Mouse (Mus musculus) spleen, adult 2 months (tissue): ENCODE measurements around the gene Wbp11. TPM values are rescaled to one million over a fixed set of nuclear protein-coding genes. Genes with fewer than 3 reads are reported as not detected.

Experiments used
- DNase-seq, 2 experiments: peaks; one replicate each; pipeline versions ENCODE4 v3.0.0 to v3.0.0-alpha.2; 2012 to 2021; ENCODE audit warnings: low spot score in 2 of 2, low read depth in 1 of 2
- H3K27ac ChIP-seq: fragments of 200-500 bp; 2 replicates; pipeline ENCODE4 v1.5.1; 2012; ENCODE audit warnings: low read length, inconsistent platforms; ENCODE audit not compliant: insufficient read depth
- H3K27me3 ChIP-seq: fragments of 200-500 bp; 2 replicates; pipeline ENCODE4 v1.6.1; 2012; ENCODE audit warnings: mild to moderate bottlenecking, moderate library complexity, low read length, inconsistent platforms; ENCODE audit not compliant: control insufficient read depth, insufficient read depth
- H3K36me3 ChIP-seq: fragments of 200-500 bp; 2 replicates; pipeline ENCODE4 v1.6.1; 2012; ENCODE audit warnings: mild to moderate bottlenecking, low read length, inconsistent platforms; ENCODE audit not compliant: control insufficient read depth, insufficient read depth
- H3K4me1 ChIP-seq: fragments of 200-500 bp; 2 replicates; pipeline ENCODE4 v1.6.1; 2011; ENCODE audit warnings: inconsistent platforms; ENCODE audit not compliant: control insufficient read depth, insufficient read depth, insufficient read length
- H3K4me3 ChIP-seq: fragments of 200-500 bp; 2 replicates; pipeline ENCODE4 v1.5.1; 2011; ENCODE audit warnings: mild to moderate bottlenecking, inconsistent platforms; ENCODE audit not compliant: insufficient read depth, insufficient read length; ENCODE audit errors: extremely low read depth
- CTCF ChIP-seq: fragments of 200-500 bp; IDR thresholded peaks from 2 replicates; pipeline ENCODE4 v1.5.1; 2011; ENCODE audit warnings: mild to moderate bottlenecking, inconsistent platforms; ENCODE audit not compliant: insufficient read depth, insufficient read length, insufficient replicate concordance; ENCODE audit errors: extremely low read depth
- POLR2A ChIP-seq: fragments of 200-500 bp; IDR thresholded peaks from 2 replicates; pipeline ENCODE4 v1.6.1; 2011; ENCODE audit warnings: low read depth, low read length, inconsistent platforms
- WGBS: fragments of 180-500 bp; shearing (Covaris S2); methylation state at CpG from one replicate; pipeline ENCODE4 v1.1.7; 2018; 5-methylcytosine and 5-hydroxymethylcytosine counted together
- polyA plus RNA-seq: library from polyadenylated mRNA; depleted of rRNA; stranded (reverse); fragments of >200 nt; gene quantifications from 2 replicates; pipeline ENCODE4 v1.2.3, GENCODE M21; 2012

The Wbp11 gene
- polyA plus RNA-seq, 1 experiment = 33.5 TPM

GRCm38 (mm10) chr6:136811196-136811595, 16.8 kb downstream of the Wbp11 start:
- 90% methylated on average over 10 of the region's 10 CpGs for WGBS
- no peak overlapping the region for H3K27ac ChIP-seq
- no peaks in the 10 kb centered on the region for H3K27me3 ChIP-seq
- TF ChIP-seq CTCF (no peak), POLR2A (no peak)
- H3K4me1 ChIP-seq = peaks cover 6% of the 10 kb centered on the region; the same call in 1 of the 2 replicates
- H3K36me3 ChIP-seq = peaks cover 25% of the 10 kb centered on the region
- no peak overlapping the region for H3K4me3 ChIP-seq
- no peak for DNase-seq

DNA sequence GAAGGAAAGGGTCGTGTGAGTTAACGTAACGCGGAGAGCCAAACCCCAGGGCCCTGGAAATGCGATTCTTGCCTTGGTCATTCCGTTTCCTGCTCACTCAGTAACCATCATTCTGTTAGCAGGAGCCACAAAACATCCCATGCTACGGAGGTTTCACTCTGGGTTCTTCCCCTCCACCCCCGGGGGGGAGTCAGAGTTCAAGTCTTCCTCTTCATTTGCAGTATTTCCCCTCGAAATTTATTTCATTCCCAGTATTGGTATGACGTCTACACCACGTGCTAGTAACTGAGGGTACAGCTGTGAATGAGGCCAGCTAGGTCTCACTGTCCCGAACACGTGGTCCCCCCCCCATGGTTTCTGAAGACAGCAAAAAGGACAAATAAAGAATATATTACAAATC, 18.4 kb downstream of the Wbp11 start:
- peak overlapping the region; percentile 46; the same call in 1 of the 2 replicates for H3K4me3 ChIP-seq
- DNase-seq = no peak
- no peak overlapping the region for H3K27ac ChIP-seq
- WGBS = 41% methylated on average over 13 of the region's 13 CpGs
- TF ChIP-seq CTCF (no peak), POLR2A (no peak)
- no peaks in the 10 kb centered on the region for H3K27me3 ChIP-seq
- H3K36me3 ChIP-seq = peaks cover 15% of the 10 kb centered on the region
- H3K4me1 ChIP-seq = peaks cover 6% of the 10 kb centered on the region; the same call in 1 of the 2 replicates

DNA sequence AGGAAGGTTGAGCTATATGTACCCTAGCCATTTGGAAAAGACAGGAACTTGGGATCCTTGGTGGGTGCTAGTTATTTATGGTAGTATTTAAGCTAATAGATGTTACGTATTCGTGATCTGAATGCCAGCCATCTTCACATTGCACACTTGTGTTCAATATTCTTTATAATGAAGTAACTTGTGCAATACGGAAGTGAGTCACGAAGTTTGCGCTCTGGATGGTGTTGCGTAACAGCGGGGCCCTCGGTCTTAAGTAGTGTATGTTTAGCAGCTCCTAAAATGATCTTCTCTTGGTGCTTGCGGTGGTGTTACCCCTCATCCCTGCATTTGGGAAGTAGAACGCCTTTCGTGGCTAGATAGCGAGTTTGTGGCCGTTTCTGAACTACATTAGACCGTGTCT, 19.0 kb downstream of the Wbp11 start:
- TF ChIP-seq POLR2A = no peak
- no peak for TF ChIP-seq CTCF
- DNase-seq = peak; percentile 37 to 47
- 2% methylated on average over 14 of the region's 14 CpGs for WGBS
- peak overlapping the region; percentile 85 for H3K27ac ChIP-seq
- no peaks in the 10 kb centered on the region for H3K27me3 ChIP-seq
- H3K4me3 ChIP-seq = peak overlapping the region; percentile 88
- peaks cover 6% of the 10 kb centered on the region; the same call in 1 of the 2 replicates for H3K4me1 ChIP-seq
- H3K36me3 ChIP-seq = peaks cover 11% of the 10 kb centered on the region

- H3K36me3 ChIP-seq = peaks cover 7% of the 10 kb centered on the region
- no peaks in the 10 kb centered on the region for H3K27me3 ChIP-seq
- TF ChIP-seq CTCF (no peak), POLR2A (no peak)
- H3K4me1 ChIP-seq = peaks cover 6% of the 10 kb centered on the region; the same call in 1 of the 2 replicates
- WGBS = 1% methylated on average over 28 of the region's 28 CpGs
- peak overlapping the region; percentile 85 for H3K27ac ChIP-seq
- DNase-seq = peak in 1 of 2 experiments; percentile 29
- peak overlapping the region; percentile 88 for H3K4me3 ChIP-seq
Measured at GRCm38 (mm10) chr6:136808631-136809046, 19.4 kb downstream of the Wbp11 start.

DNA sequence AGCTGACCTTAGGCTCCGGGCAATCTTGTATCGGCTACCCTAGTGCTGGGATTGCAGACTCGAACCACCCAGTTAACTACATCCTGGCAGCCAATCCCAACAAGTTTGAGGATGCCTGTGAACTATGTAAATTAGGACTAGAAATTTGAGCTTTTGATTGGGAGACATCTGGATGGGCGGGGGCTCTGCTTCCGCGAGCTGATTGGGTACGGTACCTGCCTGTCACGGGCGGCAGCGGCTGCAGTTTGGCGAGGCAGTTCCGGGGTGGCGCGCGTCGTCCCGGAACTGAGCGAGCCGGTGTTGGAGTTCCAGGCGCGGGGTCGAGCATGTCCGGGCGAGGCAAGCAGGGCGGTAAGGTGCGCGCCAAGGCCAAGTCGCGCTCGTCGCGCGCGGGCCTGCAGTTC, 20.0 kb downstream of the Wbp11 start, which contains the start of gene H2afj:
TSS of gene H2afj (plus strand) at position 231 of the 404 bp plus-strand sequence.
- Histone ChIP-seq H3K36me3 (peaks cover 5% of the 10 kb centered on the region), H3K27ac (peak within 1 kb of the TSS; percentile 85), H3K4me1 (peaks cover 6% of the 10 kb centered on the region; the same call in 1 of the 2 replicates), H3K4me3 (peak within 1 kb of the TSS; percentile 88), H3K27me3 (no peaks in the 10 kb centered on the region)
- TF ChIP-seq CTCF = no peak
- TF ChIP-seq POLR2A = peak; percentile 88
- WGBS = 1% methylated on average over 34 of the region's 34 CpGs
- DNase-seq = peak; percentile 92 to 98

- H3K27me3 ChIP-seq = no peaks in the 10 kb centered on the region
- no peak for TF ChIP-seq POLR2A
- no peak for TF ChIP-seq CTCF
- peaks cover 4% of the 10 kb centered on the region for H3K36me3 ChIP-seq
- peak overlapping the region; percentile 37; the same call in 1 of the 2 replicates for H3K4me3 ChIP-seq
- peaks cover 6% of the 10 kb centered on the region for H3K4me1 ChIP-seq
- no peak for DNase-seq
- peak overlapping the region; percentile 63 for H3K27ac ChIP-seq
- WGBS = 58% methylated on average over 18 of the region's 18 CpGs
Measured at GRCm38 (mm10) chr6:136807395-136808013, 20.5 kb downstream of the Wbp11 start.

DNA sequence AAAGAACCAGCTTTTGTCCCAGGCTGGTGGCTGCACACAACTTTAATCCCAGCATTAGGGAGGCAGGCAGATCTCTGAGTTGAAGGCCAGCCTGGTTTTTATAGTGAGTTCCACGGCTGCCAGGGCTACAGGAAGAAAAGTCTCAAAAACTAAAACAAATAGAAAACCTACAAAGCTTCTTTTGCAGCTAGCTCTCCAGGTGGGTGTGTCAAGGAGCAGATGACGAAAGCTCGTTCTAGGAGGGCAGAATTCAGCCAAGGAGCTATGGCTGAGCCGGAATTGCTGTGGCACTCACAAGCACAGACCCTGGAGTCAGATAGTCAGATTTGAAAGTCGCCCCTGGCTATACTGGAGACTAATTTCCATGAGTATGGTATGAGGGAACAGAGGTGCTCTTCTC, 21.2 kb downstream of the Wbp11 start:
- no peak overlapping the region for H3K27ac ChIP-seq
- TF ChIP-seq POLR2A (no peak), CTCF (no peak)
- 91% methylated on average over 5 of the region's 5 CpGs for WGBS

More for the DNA sequence above, 21.2 kb downstream of the Wbp11 start:
- peaks cover 3% of the 10 kb centered on the region for H3K36me3 ChIP-seq
- DNase-seq = no peak
- no peak overlapping the region for H3K4me3 ChIP-seq
- peaks cover 6% of the 10 kb centered on the region for H3K4me1 ChIP-seq
- H3K27me3 ChIP-seq = no peaks in the 10 kb centered on the region
